Mouse (Mus musculus): Measurements from ENCODE around the gene Gatd1.

DNA sequence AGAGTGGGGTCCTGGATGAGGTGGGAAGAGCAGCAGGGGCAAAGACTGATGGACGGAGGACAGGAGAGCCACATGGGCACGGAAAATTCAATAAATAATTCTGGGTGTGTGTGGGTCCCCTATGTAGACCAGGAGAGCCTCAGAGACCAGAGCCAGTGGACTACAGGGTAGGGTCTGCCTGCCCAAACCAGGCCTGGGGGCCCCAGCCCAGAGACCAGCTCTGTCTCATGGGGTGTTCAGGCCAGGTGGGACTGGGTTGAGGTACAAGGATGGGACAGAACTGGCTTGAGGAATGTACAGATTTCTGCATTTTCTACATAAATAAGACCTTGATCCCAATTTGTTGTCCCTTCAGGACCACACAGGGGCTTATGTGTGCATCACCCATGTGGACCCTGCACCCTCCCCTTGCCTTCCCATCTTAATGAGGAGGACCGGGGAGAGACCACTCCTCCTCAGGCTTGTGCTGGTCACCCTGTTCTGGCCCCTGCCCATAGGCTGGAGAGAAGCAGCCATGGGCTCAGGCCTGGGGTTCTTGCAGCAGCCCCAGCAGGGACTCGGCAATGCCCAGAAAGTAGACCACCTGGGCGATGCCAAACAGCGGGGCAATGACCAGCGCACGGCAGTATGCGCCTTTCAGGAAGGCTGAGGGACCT is 16.8 kb upstream of the Gatd1 start:
- TF ChIP-seq POLR2A (IDR thresholded peaks at IDR 0.05; ENCODE audit: borderline replicate concordance, low read depth, low read length): no peak
- TF ChIP-seq CTCF (IDR thresholded peaks at IDR 0.05; ENCODE audit: low read depth, low read length): no peak
